Mouse (Mus musculus) gastrocnemius, postnatal 25 days (tissue): ENCODE data around the gene Akap6. TPM values are rescaled to one million over a fixed set of nuclear protein-coding genes. Genes with fewer than 3 reads are reported as not detected.

Source experiments
- DNase-seq: peaks from one replicate; pipeline ENCODE4 v3.0.0; 2022
- total RNA-seq, 2 experiments: library from RNA; stranded (reverse); gene quantifications; 1 replicate in 1 of 2; 2 replicates in 1 of 2; pipeline ENCODE4 v1.2.3; 2021

Akap6 gene
- total RNA-seq, 2 experiments from 2014 or later: 20.7 to 36.8 TPM

DNA sequence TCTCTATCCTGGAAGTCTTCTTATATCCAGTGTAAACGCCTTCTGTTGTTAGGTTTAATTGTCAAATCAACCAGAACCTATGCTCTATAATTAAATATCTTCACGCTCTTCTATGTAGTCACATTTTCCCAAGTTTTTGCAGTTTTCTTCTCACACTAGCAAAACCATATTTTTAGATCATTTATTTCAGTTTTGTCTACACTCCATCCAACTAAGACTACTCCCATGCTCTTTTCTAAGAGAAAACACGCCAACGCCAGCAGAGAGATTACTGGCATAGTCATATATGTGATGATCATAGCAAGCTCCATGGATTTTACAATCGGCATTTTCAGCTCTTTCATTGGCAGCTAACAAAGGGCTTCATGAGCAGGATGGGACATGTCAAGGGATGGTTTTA lies 341.5 kb downstream of the Akap6 start:
- no peak for DNase-seq

DNA sequence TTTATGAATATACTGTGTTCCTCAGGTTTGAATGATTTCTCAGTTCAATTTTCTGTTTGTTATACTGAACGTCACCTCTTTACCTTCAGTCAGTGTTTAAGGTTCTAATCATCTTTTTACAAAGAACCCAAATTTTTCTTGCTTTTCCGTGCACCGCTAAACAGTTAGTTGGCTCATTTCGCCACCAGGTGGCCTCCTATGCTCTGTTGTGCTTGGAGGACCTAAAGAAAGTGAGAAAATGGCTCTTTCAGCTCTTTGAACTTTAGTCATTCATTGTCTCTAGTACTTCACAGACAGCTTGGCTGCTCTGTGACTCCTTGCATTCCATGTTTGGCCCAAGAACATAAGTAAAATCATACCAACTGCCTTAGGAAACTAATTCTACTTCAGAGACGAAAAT lies 343.6 kb downstream of the Akap6 start:
- no peak for DNase-seq

DNA sequence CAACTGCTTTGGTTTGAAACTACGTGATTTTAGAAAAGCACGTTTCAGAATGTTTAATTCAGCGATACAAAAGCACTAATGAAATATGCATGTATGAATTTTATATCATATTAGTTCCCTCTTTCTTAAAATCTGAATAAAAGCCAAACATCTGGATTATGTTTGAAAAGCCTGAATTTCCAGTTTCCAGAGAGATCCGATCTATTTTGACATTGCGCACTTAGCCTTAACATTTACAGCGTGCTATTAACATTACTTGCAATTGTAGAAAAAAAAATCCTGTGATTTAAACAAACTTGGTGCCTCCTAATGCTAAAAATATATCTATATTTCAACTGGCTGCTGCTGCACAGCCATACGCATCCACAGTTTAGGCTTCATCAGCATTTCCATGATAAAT lies 358.4 kb downstream of the Akap6 start:
- no peak for DNase-seq

DNA sequence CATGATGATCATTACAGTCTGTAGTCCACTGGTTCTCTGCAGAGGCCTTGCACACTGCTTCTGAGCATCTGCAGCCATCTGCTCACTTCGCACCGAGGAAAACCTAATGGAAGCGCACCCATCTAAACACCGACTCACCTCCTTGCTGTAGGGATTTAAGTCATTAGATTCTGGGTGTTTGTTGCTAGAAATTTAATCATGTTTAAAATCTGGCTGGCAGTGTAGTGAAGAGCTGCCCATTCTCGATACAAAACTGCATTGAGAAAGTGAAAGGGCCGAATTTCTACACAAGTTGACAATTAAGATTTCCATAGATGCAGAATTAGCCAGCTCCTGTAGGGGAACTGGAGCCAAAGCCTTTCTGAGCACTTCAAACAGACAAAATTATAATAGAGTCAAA lies 361.7 kb downstream of the Akap6 start:
- DNase-seq: no peak

DNA sequence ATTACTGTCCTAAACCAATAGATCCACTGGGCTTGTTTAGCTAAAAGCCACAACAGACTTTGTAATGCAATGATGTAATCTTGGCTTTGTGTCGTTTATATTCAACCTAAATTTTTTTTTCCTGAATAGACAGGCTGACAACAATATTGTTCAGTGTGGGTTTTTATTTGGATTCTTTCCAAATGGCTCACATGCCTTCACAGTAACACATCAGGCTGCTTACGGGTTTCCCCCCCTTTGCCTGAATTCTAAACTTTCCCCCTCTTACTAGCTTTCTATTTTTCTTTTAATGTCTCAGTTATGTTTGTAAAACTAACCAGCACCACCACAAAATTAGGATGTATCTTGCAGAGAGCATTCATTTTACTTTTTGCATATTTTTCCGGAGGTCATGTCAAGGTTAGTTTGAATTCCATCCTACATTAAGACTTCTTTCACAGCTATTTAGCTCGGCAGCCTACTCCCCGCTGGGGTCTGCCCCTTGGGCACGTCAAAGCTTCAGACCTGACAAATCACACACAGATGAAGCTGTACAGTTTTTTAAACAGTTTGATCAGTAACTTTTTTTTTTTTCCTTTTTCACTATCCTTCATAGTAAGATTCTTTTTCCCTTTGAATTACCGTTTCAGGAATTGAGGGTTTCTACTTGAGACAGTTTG lies 362.4 kb downstream of the Akap6 start:
- DNase-seq: no peak

DNA sequence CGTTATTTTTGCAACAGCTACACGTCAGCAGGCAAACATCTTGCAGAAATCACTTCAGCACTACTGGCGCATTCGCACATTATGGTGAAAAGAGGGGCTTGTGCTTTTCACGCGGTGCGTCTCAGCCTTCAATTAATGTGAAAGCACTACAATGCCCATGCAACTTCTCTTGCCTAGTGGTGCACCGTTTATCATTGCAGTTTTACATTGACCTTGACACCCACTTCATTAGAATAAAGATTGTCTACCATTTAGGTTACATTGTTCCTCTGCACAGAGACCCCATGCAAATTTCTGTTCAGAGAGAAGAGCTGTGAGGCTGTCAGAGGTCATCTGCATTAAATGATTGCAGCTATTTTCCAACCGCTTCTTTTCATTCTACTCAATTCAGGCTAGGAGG lies 363.8 kb downstream of the Akap6 start:
- DNase-seq: no peak

DNA sequence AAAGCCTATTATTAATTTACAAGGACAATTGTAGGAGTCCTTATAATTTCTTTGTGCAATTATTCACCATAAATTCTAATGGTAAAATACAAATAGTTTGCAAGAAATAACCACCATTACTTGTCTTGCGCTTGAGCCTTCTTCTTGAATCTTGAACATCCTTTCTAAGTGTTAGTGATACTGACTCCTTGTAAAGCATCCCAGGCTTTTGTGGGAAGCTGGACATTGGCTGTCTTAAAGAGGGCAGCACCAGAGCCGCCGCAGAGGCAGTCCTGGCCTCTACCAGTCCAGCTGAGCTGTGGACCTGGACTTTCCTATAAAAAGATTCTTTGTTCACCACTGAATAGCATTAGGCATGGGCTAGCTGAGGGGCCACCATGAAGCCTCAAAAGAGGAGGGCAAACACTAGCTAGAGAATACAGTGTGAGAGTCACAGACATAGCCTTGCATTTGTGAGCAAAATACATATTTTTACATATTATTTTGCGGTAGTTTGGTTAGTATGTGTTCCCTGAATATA lies 365.1 kb downstream of the Akap6 start:
- DNase-seq: no peak

DNA sequence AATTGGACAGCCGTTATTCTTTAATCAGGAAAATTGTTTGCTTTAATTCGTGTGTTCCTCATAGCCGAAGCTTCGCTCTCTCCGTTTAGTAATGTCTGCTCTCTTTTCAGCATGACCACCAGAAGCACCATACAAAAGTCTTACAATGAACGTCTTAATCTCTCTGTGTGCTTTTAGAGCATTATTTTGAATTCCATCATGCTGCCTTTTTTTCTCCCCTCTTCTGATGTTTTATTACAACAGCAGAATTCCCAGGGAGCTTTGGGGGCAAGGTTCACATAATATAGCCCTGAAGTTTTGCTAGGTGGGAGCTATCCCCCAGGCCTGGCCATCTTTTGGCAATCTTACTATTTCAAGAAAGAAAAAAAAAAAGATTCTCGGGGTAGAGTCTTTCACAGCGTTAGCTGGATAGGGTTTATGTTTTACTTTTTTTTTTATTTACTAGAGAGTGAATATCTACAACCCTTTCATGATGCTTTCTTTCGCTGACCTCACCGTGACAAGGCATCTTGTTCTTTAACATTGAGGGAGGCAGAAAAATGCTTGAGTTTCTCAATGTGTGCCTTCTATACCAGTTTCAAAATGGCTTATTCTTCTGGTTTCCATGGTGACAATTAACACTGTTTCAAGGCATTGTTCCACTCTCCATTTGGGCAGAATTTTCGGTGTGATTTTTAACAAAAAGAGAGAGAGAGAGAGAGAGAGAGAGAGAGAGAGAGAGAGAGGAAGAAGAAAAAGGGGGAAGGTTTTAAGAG lies 366.0 kb downstream of the Akap6 start:
- no peak for DNase-seq

DNA sequence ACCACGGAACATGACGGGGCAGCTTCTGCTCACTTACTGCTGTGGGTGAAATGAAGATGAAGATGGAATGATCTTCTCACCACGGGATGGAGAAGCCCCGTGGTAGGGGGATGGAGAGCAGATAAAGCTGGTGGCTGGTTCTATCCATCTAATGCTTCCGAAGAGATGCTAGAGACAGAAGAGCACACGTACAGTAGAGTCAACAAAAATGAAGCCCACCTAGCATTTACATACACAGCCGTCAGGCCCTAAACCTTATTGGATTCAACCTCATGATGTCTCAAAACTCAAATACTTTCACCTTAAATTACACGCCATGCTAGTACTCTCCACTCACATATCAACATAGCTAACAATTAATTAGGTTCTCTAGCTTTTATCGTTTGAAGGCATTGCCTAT lies 367.1 kb downstream of the Akap6 start:
- no peak for DNase-seq

DNA sequence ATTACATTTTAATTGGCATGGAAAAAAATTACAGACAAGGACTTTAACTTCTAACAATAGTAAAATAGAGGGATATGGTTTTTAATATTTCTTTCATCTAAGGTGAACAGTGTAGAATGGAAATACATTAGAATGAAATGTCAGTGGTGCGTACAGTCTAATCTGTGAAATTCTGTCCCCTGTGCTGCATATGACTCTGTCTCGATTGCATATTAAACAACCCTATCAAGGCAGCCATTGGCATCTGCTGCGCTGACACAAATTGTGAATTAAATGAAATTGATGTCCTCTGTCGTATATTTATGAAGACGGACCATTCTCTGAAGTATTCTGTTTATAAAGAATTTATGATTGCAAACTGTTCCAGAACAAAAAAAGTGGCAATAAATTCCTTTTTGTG lies 371.7 kb downstream of the Akap6 start:
- no peak for DNase-seq

DNA sequence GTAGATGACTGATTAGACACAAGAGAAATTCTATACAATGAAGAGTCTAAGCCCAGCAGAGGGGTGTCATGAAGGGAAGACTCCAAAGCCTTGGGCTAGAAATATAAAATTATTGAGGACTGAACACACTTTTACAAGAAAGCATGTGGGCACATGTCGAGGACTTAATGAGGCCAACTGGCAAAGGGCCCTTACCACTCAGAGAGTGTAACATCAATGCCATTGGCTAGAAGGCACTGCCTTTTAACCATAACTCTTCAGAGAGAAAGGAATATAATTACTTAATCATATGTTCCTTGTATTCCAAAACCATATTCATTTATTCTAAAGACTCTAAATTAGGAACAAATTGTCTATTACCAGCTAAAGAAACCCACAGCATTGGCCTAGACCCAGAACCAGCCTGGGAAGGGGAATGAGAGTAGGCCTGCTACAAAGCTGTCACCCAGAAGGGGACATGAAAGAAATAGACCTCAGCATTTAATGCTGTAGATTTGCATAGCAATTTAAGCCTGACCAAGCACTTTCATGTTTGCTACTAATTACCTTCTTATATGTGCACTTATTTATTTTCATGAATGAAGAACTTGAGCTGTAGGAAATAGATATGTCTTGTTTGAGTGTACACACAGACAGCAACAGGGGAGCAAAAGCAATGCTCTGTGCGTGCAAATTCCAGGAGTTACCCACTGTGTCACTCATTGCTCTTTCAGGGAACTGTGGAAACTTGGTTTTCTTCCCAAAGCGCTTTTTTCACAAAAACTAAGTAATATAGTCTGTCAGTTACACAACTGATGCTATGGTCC lies 377.6 kb downstream of the Akap6 start:
- DNase-seq: no peak

DNA sequence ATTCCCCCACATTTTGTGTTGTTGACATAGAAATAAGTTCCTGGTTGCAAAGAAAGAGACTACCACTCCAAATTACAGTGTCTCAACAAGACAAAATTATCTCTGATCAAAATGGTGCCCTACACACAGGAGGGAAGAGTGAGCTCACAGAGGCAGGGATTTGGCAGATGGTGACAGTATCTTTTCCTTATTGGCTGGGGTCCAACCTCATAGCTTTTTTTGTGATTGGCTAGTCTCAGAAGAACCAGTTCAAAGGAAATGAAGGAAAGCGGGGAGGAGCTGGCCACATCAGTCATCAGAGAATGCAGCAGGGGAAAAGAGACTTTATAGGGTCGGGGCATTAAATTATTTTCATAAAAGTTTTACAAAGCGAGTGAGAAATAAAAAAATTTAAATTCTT lies 386.6 kb downstream of the Akap6 start:
- DNase-seq: no peak

DNA sequence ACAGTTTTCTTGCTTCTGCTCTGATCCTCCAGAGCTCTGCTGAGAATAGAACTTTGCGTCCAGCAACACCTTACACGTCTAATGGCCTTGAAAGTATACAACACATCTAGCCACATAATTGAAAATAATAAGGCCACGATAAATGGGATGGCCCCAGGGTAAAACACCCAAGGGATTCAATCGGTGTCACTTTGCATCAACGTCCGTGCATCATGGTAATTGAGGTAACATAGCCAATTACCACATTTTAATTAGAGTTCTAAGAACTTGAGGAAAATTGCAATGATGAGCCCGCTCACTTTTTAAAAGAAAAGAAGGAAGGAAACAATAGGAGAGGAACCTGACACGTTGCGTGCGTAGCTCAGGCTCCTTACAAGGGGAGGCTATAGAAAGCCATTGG lies 413.1 kb downstream of the Akap6 start:
- no peak for DNase-seq

DNA sequence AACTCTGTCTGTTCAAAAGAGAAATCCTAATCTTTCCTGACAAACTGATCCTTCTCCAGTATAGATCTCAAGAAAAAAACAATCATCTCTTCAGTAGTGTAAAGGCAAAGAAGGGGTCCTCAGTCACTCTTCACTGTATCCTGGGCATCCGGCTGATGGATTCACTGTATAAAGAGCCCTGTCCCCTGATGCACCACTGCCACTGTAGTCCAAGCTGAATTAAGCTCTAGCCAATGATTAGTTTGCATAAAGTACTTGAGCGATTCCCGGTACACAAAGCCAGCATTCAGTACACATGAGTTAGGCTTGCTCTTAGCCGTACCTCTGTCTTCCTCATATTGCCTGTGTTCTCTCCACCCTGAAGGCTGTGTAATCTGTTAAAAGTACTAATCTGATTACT lies 420.2 kb downstream of the Akap6 start:
- no peak for DNase-seq

DNA sequence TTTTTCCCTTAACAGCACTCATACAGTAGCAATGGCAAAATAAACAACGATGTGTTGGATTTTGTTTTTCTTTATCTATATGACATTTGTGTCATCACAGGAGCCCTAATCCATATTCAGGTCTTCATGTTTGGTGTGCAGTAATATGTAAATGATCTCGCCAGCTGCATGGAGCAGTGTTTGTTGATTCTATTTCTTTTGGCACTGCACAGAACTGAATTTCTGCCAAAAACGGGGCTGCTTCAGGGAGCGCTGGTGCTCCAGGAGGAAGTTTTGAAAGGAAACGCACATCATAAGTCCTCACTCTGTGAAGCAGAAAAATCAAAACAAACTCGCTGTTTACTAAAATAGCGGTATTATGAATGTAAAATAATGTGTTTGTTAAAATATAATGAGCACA lies 424.9 kb downstream of the Akap6 start:
- peak; percentile 13 for DNase-seq

DNA sequence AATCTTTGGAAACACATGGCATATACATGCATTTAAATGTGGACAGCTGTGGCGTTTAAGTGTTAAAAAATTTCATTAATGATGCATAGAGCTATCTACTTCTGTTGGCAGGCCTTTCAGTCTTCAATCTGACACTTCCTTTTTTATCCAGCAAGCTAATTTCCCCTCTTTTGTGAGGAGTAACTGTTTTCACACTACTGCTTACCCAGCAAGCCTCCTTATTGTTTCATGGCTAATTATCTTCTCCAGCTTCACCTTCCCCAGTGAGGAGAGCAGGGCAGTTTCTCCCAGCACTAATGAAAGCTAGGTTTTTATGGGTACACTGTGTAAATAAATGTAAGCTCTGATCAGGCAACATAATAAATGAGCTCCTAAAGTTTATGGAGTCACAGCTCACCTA lies 425.5 kb downstream of the Akap6 start:
- no peak for DNase-seq

DNA sequence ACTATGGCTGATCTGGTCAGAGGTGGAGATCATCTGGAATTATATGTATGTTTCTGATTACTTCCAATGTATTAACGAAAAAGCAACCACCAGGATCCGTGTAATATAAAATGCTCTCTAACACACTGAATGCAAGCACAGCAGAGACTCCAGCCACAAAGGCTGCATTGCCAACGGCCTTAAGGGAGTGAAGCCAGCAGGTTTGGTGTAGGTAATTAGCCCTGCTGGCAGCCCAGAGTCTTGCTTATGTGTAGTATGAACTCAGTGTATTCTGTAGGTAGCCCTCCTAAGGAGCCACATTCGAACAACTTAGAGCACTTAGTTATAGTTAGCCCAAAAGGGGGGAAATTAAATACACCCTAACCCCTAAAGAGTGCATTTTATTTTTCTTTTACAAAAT lies 426.1 kb downstream of the Akap6 start:
- DNase-seq: no peak

DNA sequence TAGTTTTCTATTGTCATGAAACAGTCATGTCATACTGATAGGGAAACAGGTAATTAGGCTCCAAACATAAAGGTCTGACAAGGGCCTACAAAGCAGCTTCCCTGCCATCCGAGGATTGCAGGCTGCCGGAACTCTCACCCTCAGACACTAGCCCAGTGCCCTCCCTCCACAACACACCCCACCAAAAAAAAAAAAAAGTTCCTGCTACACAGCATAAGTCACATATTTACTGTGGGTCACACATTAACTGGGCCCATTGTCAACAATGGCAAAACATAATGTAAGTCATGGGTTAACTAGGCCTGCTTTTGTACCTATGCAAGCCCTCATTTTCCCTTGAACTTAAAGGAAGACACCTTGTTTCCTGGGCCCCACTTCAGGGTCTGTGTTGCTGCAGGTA lies 435.0 kb downstream of the Akap6 start:
- no peak for DNase-seq

DNA sequence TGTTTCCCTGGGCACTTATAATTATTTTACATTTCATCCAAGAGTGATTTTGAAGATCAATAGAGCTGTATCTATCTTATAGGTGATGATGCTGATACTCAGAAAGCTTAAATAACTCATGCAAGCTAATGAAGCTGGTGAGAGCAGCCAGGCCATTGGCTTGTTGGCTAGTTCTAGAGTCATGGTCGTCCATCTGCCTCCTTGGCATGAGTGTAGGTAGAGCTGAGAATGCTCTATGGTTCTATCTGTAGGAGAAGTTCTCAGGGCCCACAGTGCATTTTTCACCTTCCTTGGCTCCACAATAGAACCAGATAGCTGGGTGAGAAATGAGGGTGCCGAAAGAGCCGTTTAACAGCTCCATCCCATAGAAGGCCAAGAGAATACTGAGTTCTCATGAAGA lies 438.1 kb downstream of the Akap6 start:
- DNase-seq: no peak

DNA sequence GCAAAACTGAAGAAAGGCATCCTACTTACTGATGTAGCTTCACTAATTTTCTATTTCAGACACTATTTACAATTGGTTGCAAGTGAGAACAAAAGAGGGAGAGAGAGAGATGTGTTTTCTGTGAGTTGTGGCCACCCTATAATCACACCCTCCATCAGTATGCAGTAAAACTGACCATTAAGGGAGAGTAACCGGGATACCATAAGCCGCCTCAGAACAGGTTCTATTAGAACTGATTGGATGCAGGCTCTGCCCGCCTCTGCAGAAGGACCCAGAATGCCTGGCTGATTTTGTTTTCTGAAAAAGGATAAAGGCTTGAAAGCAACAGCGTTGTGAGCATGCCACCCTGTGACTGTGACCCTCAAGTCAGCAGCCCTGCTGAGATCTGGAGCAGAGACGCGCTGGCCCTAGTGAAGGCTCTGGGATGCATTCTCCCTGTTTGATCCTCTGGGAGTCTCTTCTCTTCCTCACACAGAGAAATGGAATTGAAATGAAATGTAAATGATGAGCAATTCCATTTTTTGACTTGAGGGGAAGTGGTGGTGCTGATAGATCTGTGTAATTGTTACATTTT lies 445.0 kb downstream of the Akap6 start:
- no peak for DNase-seq

DNA sequence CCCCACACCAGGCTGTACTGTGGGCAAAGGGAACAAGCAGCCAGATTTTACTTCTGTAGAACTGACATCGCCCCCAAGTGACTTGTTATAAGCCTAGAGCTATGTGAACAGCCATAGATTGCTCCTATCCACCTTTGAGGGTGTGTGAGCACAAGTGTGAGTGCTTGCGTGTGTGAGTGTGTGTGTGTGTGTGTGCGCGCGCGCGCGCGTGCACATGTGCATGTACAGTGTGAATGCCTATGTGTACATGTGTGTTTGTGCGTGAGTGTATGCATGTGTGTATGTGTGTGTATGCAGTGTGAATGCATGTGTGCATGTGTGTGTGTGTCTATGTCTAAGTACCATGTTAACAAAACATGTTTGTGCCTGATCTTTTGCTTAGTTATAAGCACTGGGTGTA lies 445.6 kb downstream of the Akap6 start:
- no peak for DNase-seq

DNA sequence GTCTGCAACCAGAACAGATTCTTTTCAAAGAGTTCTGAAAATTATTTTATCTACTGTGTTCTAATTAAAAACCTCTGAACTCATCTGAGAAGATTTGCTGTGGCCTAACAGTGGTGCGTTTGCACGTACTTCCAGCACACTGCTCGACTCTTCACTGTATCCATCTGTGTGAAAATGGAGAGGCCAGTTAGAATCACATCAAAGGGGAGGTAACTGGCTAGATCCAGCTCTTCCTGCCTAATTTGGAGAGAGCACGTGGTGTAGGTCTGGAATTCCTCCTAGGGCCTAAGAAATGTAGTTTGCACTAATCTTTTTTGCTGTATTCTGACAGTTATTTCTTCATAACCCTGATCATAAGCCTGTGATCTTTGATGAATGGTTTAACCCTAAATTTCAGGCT lies 446.3 kb downstream of the Akap6 start:
- DNase-seq: no peak
